Mouse (Mus musculus) liver, embryonic 12.5 days (tissue): ENCODE measurements around the gene Clasrp. TPM values are rescaled to one million over a fixed set of nuclear protein-coding genes. Genes with fewer than 3 reads are reported as not detected.
A peak's percentile ranks its signal among the peaks of the same experiment; 100 is the strongest.

Experiments used
- ATAC-seq: fragments of 200-750 bp; cut with Nextera tagmentation; 2 replicates; pipeline ENCODE4 v1.8.0; 2017; ENCODE audit warnings: moderate number of reproducible peaks, mild to moderate bottlenecking, moderate library complexity
- H3K27ac ChIP-seq: fragments of 300-500 bp; sonication (generic); 2 replicates; pipeline ENCODE4 v1.5.1; 2016; ENCODE audit warnings: mild to moderate bottlenecking
- H3K27me3 ChIP-seq: fragments of 300-500 bp; sonication (generic); replicated peaks from 2 replicates; pipeline ENCODE4 v1.6.1; 2016; ENCODE audit warnings: mild to moderate bottlenecking, moderate library complexity
- H3K36me3 ChIP-seq: fragments of 300-500 bp; sonication (generic); 2 replicates; pipeline ENCODE4 v1.6.1; 2016; ENCODE audit warnings: mild to moderate bottlenecking, moderate library complexity
- H3K4me1 ChIP-seq: fragments of 300-500 bp; sonication (generic); 2 replicates; pipeline ENCODE4 v1.6.1; 2016
- H3K4me2 ChIP-seq: fragments of 300-500 bp; sonication (generic); 2 replicates; pipeline ENCODE4 v1.6.1; 2016; ENCODE audit warnings: mild to moderate bottlenecking, moderate library complexity
- H3K4me3 ChIP-seq: fragments of 300-500 bp; sonication (generic); 2 replicates; pipeline ENCODE4 v1.5.1; 2016; ENCODE audit warnings: mild to moderate bottlenecking, moderate library complexity
- H3K9ac ChIP-seq: fragments of 300-500 bp; sonication (generic); 2 replicates; pipeline ENCODE4 v1.6.1; 2016; ENCODE audit warnings: mild to moderate bottlenecking, moderate library complexity
- H3K9me3 ChIP-seq: fragments of 300-500 bp; sonication (generic); replicated peaks from 2 replicates; pipeline ENCODE4 v1.6.1; 2016; ENCODE audit warnings: mild to moderate bottlenecking, moderate library complexity
- WGBS: fragments of 180-500 bp; shearing (Covaris S2); methylation state at CpG from one replicate; pipeline ENCODE4 v1.1.7; 2016; ENCODE audit not compliant: insufficient replicate concordance; 5-methylcytosine and 5-hydroxymethylcytosine counted together
- polyA plus RNA-seq: library from polyadenylated mRNA; unstranded; fragments of >200 nt; fragmentation: Nextera tagmentation; extraction: Ambion mirVana; gene quantifications from 2 replicates; pipeline ENCODE4 v1.2.1, GENCODE M21; 2016

The Clasrp gene
- polyA plus RNA-seq, 1 experiment from 2014 or later, result 23.9 TPM

DNA sequence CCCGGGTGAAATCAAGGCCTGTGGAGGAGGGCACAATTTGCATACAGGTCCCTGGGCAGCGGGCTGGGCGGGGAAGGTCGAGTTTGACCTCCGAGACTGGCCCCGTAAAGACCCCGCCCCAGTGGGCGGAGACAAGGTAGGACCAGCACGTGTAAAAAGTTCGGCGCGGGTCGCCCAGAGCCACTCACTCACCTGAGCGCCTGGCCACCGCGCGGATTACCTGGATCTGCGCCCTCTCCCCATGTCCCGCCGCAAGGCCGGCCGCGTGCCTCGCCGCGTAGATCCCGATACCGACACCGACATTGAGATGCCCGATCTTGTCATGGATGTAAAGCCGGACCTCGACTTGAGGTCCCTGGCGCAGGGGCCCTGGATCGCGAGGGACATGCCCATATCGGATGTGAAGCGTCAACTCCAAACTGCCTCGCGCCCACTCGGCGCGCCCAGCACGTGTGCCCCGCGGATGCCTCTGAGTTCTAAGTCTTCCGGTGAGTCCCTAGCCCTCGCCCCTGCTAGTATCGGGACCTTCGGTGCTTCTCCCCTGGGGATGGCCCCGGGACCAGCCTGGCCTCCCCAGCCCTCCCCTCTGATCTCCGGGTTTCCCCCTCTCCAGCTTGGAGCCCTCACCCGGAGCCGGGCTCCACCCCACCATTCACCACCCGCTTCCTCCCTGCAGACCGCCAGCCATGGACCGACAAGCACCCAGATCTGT, 27.0 kb downstream of the Clasrp start, which contains the start of the genes Zfp296 and Gemin7:
Gene Zfp296, plus strand, starts transcription at position 147 of the 712 bp plus-strand sequence.
Gene Gemin7, minus strand, starts transcription at position 455 of the 712 bp plus-strand sequence.
- under 1% methylated on average over 56 of the region's 56 CpGs for WGBS
- Histone ChIP-seq H3K4me3 (peak within 1 kb of the TSS; percentile 54), H3K27me3 (peaks cover 18% of the 10 kb centered on the region), H3K27ac (no peak within 1 kb of the TSS; the same call in 1 of the 2 replicates), H3K36me3 (peaks cover 28% of the 10 kb centered on the region), H3K9me3 (no peaks in the 10 kb centered on the region), H3K4me1 (peaks cover 64% of the 10 kb centered on the region), H3K9ac (peak within 1 kb of the TSS; percentile 62), H3K4me2 (peak within 1 kb of the TSS; percentile 92)
- no peak for ATAC-seq

DNA sequence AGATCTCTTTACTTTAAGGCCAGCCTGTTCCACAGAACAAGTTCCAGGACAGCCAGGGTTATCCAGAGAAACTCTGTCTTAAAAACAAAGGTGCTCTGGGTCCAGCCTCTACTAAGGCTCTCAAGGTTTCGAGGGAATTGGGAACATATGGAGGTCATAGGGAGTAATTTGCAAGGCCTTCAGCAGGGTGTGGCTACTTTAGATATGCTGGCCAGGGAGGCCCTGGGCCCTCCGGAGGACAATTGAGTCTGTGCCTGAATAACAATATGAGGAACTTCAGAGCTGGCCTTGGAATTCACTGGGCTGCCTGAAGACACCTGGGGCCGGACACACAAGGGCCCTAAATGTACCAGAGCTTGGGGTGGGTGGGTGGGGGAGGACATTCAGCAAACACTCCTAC, 28.7 kb downstream of the Clasrp start:
- H3K4me2 ChIP-seq, result peak overlapping the region; percentile 35
- peaks cover 79% of the 10 kb centered on the region for H3K4me1 ChIP-seq
- peaks cover 18% of the 10 kb centered on the region for H3K27me3 ChIP-seq
- no peak for ATAC-seq
- peaks cover 22% of the 10 kb centered on the region for H3K36me3 ChIP-seq
- no peak overlapping the region for H3K4me3 ChIP-seq
- no peaks in the 10 kb centered on the region for H3K9me3 ChIP-seq
- WGBS, result 40% methylated on average over 3 of the region's 3 CpGs
- H3K27ac ChIP-seq, result peak overlapping the region; percentile 27
- H3K9ac ChIP-seq, result peak overlapping the region; percentile 52; the same call in 1 of the 2 replicates

GRCm38 (mm10) chr7:19573776-19574140, 30.5 kb downstream of the Clasrp start:
- peaks cover 18% of the 10 kb centered on the region for H3K27me3 ChIP-seq
- peaks cover 29% of the 10 kb centered on the region for H3K36me3 ChIP-seq
- peak overlapping the region; percentile 92 for H3K27ac ChIP-seq
- 22% methylated on average over 16 of the region's 16 CpGs for WGBS
- no peaks in the 10 kb centered on the region for H3K9me3 ChIP-seq
- H3K4me3 ChIP-seq, result peak overlapping the region; percentile 87
- peak overlapping the region; percentile 92 for H3K9ac ChIP-seq
- peak overlapping the region; percentile 88 for H3K4me2 ChIP-seq
- no peak for ATAC-seq
- H3K4me1 ChIP-seq, result peaks cover 86% of the 10 kb centered on the region

GRCm38 (mm10) chr7:19572926-19573775, 31.1 kb downstream of the Clasrp start:
- H3K4me3 ChIP-seq, result peak overlapping the region; percentile 87
- peak overlapping the region; percentile 92 for H3K27ac ChIP-seq
- no peaks in the 10 kb centered on the region for H3K9me3 ChIP-seq
- H3K9ac ChIP-seq, result peak overlapping the region; percentile 92
- peak; percentile 86 for ATAC-seq
- peaks cover 35% of the 10 kb centered on the region for H3K36me3 ChIP-seq
- H3K4me2 ChIP-seq, result peak overlapping the region; percentile 88
- peaks cover 17% of the 10 kb centered on the region for H3K27me3 ChIP-seq
- peaks cover 84% of the 10 kb centered on the region for H3K4me1 ChIP-seq
- WGBS, result 2% methylated on average over 53 of the region's 53 CpGs

DNA sequence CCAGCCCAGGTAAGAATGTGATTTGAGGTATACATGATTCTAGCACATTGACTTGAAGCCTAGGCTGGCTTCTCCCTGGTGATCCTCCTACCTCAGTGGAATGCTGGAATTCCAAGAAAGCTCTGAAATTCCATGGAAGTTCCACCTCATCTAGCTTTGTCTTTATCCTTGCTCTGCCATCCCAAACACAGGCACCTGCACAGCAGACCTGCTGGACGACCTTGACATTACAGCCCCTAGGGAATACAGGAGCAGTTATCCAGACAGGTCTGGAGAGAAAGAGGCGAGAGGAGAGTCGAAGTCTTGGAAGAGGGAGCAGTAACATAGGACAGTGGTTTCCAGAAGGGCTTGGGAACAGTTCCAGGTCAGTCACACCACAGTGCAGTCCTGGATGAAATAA, 34.6 kb downstream of the Clasrp start:
- WGBS, result 80% methylated on average over 3 of the region's 3 CpGs
- no peak overlapping the region for H3K4me2 ChIP-seq
- peaks cover 67% of the 10 kb centered on the region for H3K36me3 ChIP-seq
- no peak overlapping the region for H3K9ac ChIP-seq
- 0 out of 2 replicates have a peak overlapping the region, but pooled peaks have one; percentile 3 for H3K27ac ChIP-seq
- ATAC-seq, result no peak
- no peak overlapping the region for H3K4me3 ChIP-seq
- peaks cover 70% of the 10 kb centered on the region for H3K4me1 ChIP-seq
- H3K27me3 ChIP-seq, result no peaks in the 10 kb centered on the region
- H3K9me3 ChIP-seq, result 0 out of 2 replicates have a peak, but pooled peaks cover under 1% of the 10 kb centered on the region

DNA sequence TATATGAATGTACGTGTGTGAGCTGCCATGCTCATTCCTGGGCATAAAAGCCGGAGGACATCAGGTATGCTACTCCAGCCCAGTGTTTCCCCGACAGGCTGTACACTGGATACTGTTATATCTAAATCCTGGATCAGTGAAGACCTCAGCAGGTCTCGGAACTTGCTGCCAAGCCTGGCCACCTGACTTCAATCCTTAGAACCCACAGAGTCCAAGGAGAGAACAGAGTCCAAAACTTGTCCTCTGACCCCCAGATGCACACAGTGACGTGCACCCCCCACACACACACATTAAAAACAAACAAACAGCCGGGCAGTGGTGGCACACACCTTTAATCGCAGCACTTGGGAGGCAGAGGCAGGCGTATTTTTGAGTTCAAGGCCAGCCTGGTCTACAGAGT, 36.9 kb downstream of the Clasrp start:
- ATAC-seq, result no peak
- no peaks in the 10 kb centered on the region for H3K27me3 ChIP-seq
- 0 out of 2 replicates have a peak, but pooled peaks cover 5% of the 10 kb centered on the region for H3K9me3 ChIP-seq
- no peak overlapping the region for H3K4me2 ChIP-seq
- peaks cover 78% of the 10 kb centered on the region for H3K4me1 ChIP-seq
- WGBS, result 89% methylated on average over 8 of the region's 8 CpGs
- peaks cover 76% of the 10 kb centered on the region for H3K36me3 ChIP-seq
- H3K4me3 ChIP-seq, result no peak overlapping the region
- H3K27ac ChIP-seq, result peak overlapping the region; percentile 13; the same call in 1 of the 2 replicates
- H3K9ac ChIP-seq, result no peak overlapping the region

DNA sequence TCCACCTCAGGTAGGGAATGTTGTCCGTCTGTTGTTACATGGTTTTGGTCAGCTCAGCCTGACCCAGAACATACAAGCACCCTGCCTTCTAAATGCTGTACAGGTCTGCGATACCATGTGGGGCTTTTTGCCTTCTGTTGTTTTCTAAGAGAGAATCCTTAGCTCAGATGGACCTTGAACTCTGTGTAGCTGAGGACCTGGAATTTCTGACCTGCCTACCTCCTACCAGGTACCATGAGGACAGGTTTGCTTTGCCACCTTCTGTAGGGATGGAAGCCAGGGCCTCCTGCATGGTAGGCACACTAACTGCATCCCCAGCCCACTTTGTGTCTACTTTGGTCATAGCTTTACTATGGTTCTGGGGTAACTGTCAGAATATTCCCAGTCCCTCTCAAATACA, 38.5 kb downstream of the Clasrp start:
- Histone ChIP-seq H3K4me3 (no peak overlapping the region), H3K4me1 (peaks cover 64% of the 10 kb centered on the region), H3K9me3 (0 out of 2 replicates have a peak, but pooled peaks cover 5% of the 10 kb centered on the region), H3K9ac (no peak overlapping the region), H3K27ac (peak overlapping the region; percentile 95), H3K27me3 (no peaks in the 10 kb centered on the region), H3K4me2 (no peak overlapping the region), H3K36me3 (peaks cover 67% of the 10 kb centered on the region)
- ATAC-seq, result no peak
- 87% methylated on average over 2 of the region's 2 CpGs for WGBS

GRCm38 (mm10) chr7:19564455-19564854, 39.8 kb downstream of the Clasrp start:
- WGBS, result 86% methylated on average over 4 of the region's 4 CpGs
- H3K9me3 ChIP-seq, result 0 out of 2 replicates have a peak, but pooled peaks cover 5% of the 10 kb centered on the region
- peak overlapping the region; percentile 99; the same call in 1 of the 2 replicates for H3K9ac ChIP-seq
- H3K4me2 ChIP-seq, result peak overlapping the region; percentile 95
- no peak for ATAC-seq
- peak overlapping the region; percentile 95 for H3K27ac ChIP-seq
- peak overlapping the region; percentile 98; the same call in 1 of the 2 replicates for H3K4me3 ChIP-seq
- peaks cover 68% of the 10 kb centered on the region for H3K4me1 ChIP-seq
- H3K27me3 ChIP-seq, result no peaks in the 10 kb centered on the region
- H3K36me3 ChIP-seq, result peaks cover 58% of the 10 kb centered on the region

DNA sequence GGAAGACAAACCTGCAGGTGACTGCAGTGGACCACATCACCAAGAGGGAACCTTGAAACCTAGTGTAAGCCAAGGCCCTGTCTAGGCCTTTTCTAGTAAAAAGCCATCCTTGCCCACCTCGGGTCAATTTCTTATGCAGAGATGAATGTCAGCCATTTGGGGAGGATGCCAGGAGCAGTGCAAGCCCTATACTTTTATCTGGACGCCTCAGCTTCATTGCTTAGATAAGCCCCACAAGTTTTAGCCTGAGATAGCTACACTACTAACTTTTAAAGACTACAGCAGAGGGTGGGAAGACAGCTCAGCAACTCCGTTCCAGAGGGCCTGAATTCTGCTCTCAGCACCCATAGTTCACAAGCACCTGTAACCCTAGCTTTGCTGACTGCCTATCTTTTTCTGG, 40.4 kb downstream of the Clasrp start:
- WGBS, result 28% methylated on average over 3 of the region's 3 CpGs
- peak overlapping the region; percentile 99 for H3K9ac ChIP-seq
- peak overlapping the region; percentile 98 for H3K4me3 ChIP-seq
- H3K4me2 ChIP-seq, result peak overlapping the region; percentile 95
- H3K27me3 ChIP-seq, result no peaks in the 10 kb centered on the region
- H3K36me3 ChIP-seq, result peaks cover 56% of the 10 kb centered on the region
- ATAC-seq, result peak; percentile 85
- peaks cover 69% of the 10 kb centered on the region for H3K4me1 ChIP-seq
- H3K9me3 ChIP-seq, result 0 out of 2 replicates have a peak, but pooled peaks cover 5% of the 10 kb centered on the region
- peak overlapping the region; percentile 95 for H3K27ac ChIP-seq

GRCm38 (mm10) chr7:19562643-19563410, 41.5 kb downstream of the Clasrp start, which contains the start of gene Ppp1r37:
Gene Ppp1r37 (minus strand): TSS chr7:19563076.
- peak within 1 kb of the TSS; percentile 95 for H3K27ac ChIP-seq
- H3K9me3 ChIP-seq, result 0 out of 2 replicates have a peak, but pooled peaks cover 5% of the 10 kb centered on the region
- ATAC-seq, result no peak
- H3K4me1 ChIP-seq, result peaks cover 71% of the 10 kb centered on the region
- H3K27me3 ChIP-seq, result no peaks in the 10 kb centered on the region
- peak within 1 kb of the TSS; percentile 98 for H3K4me3 ChIP-seq
- WGBS, result 6% methylated on average over 19 of the region's 19 CpGs
- H3K36me3 ChIP-seq, result peaks cover 55% of the 10 kb centered on the region
- H3K4me2 ChIP-seq, result peak within 1 kb of the TSS; percentile 95
- H3K9ac ChIP-seq, result peak within 1 kb of the TSS; percentile 99
